Mouse (Mus musculus) liver, adult 2 months (tissue): ENCODE data around the gene Pls1.

Experiments
- CTCF ChIP-seq: fragments of 200-500 bp; IDR thresholded peaks from 2 replicates; pipeline ENCODE4 v1.5.1; 2011; ENCODE audit warnings: low read depth, low read length, control low read depth
- POLR2A ChIP-seq: fragments of 200-500 bp; IDR thresholded peaks from 2 replicates; pipeline ENCODE4 v1.6.1; 2011; ENCODE audit warnings: low read length, control low read depth; ENCODE audit not compliant: insufficient read depth; ENCODE audit errors: extremely low read depth

- TF ChIP-seq CTCF: no peak
- TF ChIP-seq POLR2A: no peak
Measured at GRCm38 (mm10) chr9:95747298-95747697, 97.8 kb downstream of the Pls1 start.
